Mouse (Mus musculus) myocyte (in vitro differentiated cells): ENCODE data around the gene Thada. TPM values are rescaled to one million over a fixed set of nuclear protein-coding genes. Genes with fewer than 3 reads are reported as not detected.
"Not testable (repeated sequence)": the region's sequence is repeated elsewhere in the genome, so short reads cannot be mapped to it uniquely, and the experiment has no call there.

ENCODE experiments used
- H3K27me3 ChIP-seq: one replicate; pipeline ENCODE4 v1.6.1; 2011; ENCODE audit not compliant: control insufficient read depth, insufficient read depth, insufficient read length
- H3K36me3 ChIP-seq: one replicate; pipeline ENCODE4 v1.6.1; 2011; ENCODE audit not compliant: control insufficient read depth, insufficient read depth
- H3K4me2 ChIP-seq: one replicate; pipeline ENCODE4 v1.6.1; 2011; ENCODE audit warnings: low read depth, control low read depth
- H3K4me3 ChIP-seq: one replicate; pipeline ENCODE4 v1.5.1; 2011; ENCODE audit warnings: mild to moderate bottlenecking, control low read depth, moderate library complexity
- H3K79me2 ChIP-seq: one replicate; pipeline ENCODE4 v1.6.1; 2011; ENCODE audit not compliant: control insufficient read depth, insufficient read depth
- H3ac ChIP-seq: one replicate; pipeline ENCODE4 v1.6.1; 2011; ENCODE audit not compliant: control insufficient read depth, insufficient read length
- CEBPB ChIP-seq: IDR thresholded peaks from 2 replicates; pipeline ENCODE4 v1.6.1; 2011; ENCODE audit warnings: mild to moderate bottlenecking, moderate library complexity; ENCODE audit not compliant: poor library complexity, insufficient read depth, severe bottlenecking
- E2F4 ChIP-seq: IDR thresholded peaks from one replicate; pipeline ENCODE4 v1.6.1; 2011; ENCODE audit warnings: mild to moderate bottlenecking, control low read depth, moderate library complexity; ENCODE audit not compliant: insufficient read depth
- MAX ChIP-seq: IDR thresholded peaks from one replicate; pipeline ENCODE4 v1.6.1; 2011; ENCODE audit warnings: low read depth, mild to moderate bottlenecking, control low read depth
- MYOD1 ChIP-seq, 3 experiments: IDR thresholded peaks; one replicate each; pipeline ENCODE4 v1.6.1; 2011; ENCODE audit warnings: control low read depth in 2 of 3, low read depth in 2 of 3, mild to moderate bottlenecking in 2 of 3, moderate library complexity in 1 of 3; ENCODE audit not compliant: insufficient read length in 2 of 3, control insufficient read depth in 1 of 3
- MYOG ChIP-seq, 3 experiments: IDR thresholded peaks; one replicate each; pipeline ENCODE4 v1.6.1; 2011; ENCODE audit warnings: control low read depth in 2 of 3, low read depth in 2 of 3, mild to moderate bottlenecking in 2 of 3; ENCODE audit not compliant: insufficient read length in 2 of 3, control insufficient read depth in 1 of 3, insufficient read depth in 1 of 3
- POLR2A ChIP-seq: IDR thresholded peaks from one replicate; pipeline ENCODE4 v1.6.1; 2011; ENCODE audit warnings: low read depth, mild to moderate bottlenecking, control low read depth, moderate library complexity; ENCODE audit not compliant: insufficient read length
- POLR2AphosphoS2 ChIP-seq: IDR thresholded peaks from one replicate; pipeline ENCODE4 v1.6.1; 2011; ENCODE audit warnings: low read depth, control low read depth; ENCODE audit not compliant: insufficient read length
- REST ChIP-seq: IDR thresholded peaks from one replicate; pipeline ENCODE4 v1.6.1; 2011; ENCODE audit warnings: mild to moderate bottlenecking, control low read depth, moderate library complexity; ENCODE audit not compliant: insufficient read depth, insufficient read length
- SRF ChIP-seq: IDR thresholded peaks from one replicate; pipeline ENCODE4 v1.6.1; 2011; ENCODE audit warnings: low read depth; ENCODE audit not compliant: control insufficient read depth, insufficient read length
- TCF12 ChIP-seq: IDR thresholded peaks from one replicate; pipeline ENCODE4 v1.6.1; 2011; ENCODE audit warnings: mild to moderate bottlenecking, control low read depth; ENCODE audit not compliant: poor library complexity, insufficient read depth, severe bottlenecking
- TCF3 ChIP-seq: IDR thresholded peaks from one replicate; pipeline ENCODE4 v1.6.1; 2011; ENCODE audit warnings: low read depth, control low read depth; ENCODE audit not compliant: insufficient read length
- USF1 ChIP-seq: IDR thresholded peaks from one replicate; pipeline ENCODE4 v1.6.1; 2011; ENCODE audit warnings: low read depth, mild to moderate bottlenecking, control low read depth, moderate library complexity
- polyA plus RNA-seq: library from polyadenylated mRNA; unstranded; fragments of >200 nt; fragmentation: generic; extraction: Trizol; gene quantifications from one replicate; pipeline ENCODE4 v1.2.1, GENCODE M21; 2012; ENCODE audit warnings: missing spikeins

Thada gene
- polyA plus RNA-seq, 1 experiment: 5.5 TPM

DNA sequence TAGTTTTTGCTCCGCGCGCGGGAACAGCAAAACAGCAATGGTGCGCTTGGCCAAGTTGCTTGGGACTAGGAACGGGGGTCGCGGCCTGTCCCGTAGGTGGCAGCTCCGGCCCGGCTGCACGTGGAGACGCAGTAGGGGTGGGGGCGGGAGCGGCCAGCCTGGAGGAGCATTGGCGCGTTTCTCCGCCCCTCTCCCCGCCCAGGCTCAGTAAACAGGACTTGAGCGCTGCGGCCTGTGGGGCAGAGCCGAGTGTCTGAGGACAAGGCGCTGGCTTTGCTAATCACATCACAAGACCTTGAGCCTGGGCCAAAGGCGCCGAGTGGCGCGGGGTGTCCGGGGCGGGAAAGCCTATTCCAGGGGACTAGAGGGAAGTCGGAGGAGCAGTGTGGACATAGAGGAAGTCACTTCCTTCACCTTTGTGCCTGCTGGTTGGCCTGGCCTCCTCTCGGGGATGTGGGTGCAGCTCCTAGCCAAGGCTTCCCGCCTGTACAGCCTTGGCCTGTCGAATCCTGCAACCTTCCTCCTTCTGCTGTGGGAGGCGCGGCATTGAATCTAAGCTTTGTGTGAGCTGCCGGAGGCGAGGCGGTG, 277.5 kb downstream of the Thada start:
- Histone ChIP-seq H3K27me3 (no peaks in the 10 kb centered on the region), H3K79me2 (peaks cover 14% of the 10 kb centered on the region), H3K36me3 (peaks cover 17% of the 10 kb centered on the region), H3K4me3 (peak overlapping the region; percentile 90), H3ac (peak overlapping the region; percentile 28), H3K4me2 (peak overlapping the region; percentile 88)
- peak; percentile 78 for TF ChIP-seq POLR2AphosphoS2
- TF ChIP-seq E2F4: no peak
- no peak for TF ChIP-seq USF1
- TF ChIP-seq POLR2A: peak; percentile 59
- no peak for TF ChIP-seq SRF
- no peak for TF ChIP-seq MAX
- TF ChIP-seq TCF3: no peak
- no peak for TF ChIP-seq TCF12
- TF ChIP-seq REST: no peak
- TF ChIP-seq MYOD1 (IDR thresholded peaks at IDR 0.05; ENCODE audit: control insufficient read depth in 1 of 3, insufficient read length in 2 of 3, low read depth in 2 of 3): peak in 1 of 3 experiments; percentile 16

DNA sequence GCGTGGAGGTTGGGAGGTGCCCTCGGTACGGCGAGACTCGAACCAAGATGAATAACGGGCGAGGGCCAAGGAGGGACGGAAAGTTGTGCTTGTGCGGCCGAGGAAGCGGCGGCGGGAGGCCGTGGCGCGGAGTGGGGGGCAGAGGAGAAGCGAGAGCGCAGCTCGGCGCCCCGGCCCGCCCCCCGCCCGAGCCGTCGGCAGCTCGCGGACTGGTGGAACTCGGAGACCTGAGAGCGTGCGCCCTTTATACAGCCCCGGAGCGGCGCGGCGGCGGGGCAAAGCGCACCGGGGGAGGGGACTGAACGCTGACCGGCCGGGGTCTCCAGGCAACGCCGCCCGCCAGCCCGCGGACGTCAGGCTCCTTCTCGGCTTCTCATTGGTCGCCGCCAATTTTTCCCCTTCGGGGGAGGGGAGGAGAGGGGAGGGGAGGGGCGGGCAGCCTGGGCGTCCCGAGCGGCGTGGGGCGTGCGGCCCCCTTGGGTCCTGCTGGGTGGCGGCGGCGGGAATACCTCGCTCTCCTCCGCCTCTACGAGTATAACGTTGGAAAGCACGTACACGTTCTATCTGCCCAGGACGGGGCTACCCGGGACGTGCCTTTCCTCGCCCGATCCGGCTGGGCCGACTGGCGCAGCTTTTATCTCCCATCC, 278.2 kb downstream of the Thada start, which contains the start of gene Zfp36l2:
Gene Zfp36l2, minus strand, starts transcription at position 221 of the 647 bp plus-strand sequence.
- Histone ChIP-seq H3K4me2 (peak within 1 kb of the TSS; percentile 88), H3K4me3 (peak within 1 kb of the TSS; percentile 90), H3K79me2 (peaks cover 20% of the 10 kb centered on the region), H3ac (peak within 1 kb of the TSS; percentile 28), H3K27me3 (no peaks in the 10 kb centered on the region), H3K36me3 (peaks cover 17% of the 10 kb centered on the region)
- TF ChIP-seq POLR2A: peak; percentile 97
- TF ChIP-seq POLR2AphosphoS2: peak; percentile 92
- no peak for TF ChIP-seq TCF12

DNA sequence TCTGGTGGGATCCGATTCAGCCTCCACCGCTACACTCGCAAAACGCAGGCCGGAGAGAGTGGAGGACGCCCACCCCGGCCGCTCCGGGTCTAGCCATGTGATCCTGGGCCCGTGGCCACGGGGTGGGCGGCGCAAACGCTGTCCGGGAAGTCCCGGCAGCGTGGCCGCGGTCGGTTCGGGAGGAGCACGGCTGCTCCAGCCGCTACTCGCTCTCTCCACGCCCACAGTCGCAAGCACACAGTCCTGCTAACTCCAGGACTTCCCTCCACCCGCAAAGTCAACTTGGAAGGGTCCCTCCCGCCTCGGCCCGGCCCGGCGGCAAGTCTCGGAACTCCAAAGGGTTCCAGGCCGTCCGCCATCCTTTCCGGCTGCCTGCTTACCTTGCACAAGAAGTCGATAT, 278.7 kb downstream of the Thada start:
- not testable (repeated sequence) for H3K27me3 ChIP-seq
- Histone ChIP-seq H3K4me2 (peak overlapping the region; percentile 43), H3K36me3 (peaks cover 17% of the 10 kb centered on the region), H3ac (peak overlapping the region; percentile 28), H3K4me3 (peak overlapping the region; percentile 90), H3K79me2 (peaks cover 21% of the 10 kb centered on the region)

DNA sequence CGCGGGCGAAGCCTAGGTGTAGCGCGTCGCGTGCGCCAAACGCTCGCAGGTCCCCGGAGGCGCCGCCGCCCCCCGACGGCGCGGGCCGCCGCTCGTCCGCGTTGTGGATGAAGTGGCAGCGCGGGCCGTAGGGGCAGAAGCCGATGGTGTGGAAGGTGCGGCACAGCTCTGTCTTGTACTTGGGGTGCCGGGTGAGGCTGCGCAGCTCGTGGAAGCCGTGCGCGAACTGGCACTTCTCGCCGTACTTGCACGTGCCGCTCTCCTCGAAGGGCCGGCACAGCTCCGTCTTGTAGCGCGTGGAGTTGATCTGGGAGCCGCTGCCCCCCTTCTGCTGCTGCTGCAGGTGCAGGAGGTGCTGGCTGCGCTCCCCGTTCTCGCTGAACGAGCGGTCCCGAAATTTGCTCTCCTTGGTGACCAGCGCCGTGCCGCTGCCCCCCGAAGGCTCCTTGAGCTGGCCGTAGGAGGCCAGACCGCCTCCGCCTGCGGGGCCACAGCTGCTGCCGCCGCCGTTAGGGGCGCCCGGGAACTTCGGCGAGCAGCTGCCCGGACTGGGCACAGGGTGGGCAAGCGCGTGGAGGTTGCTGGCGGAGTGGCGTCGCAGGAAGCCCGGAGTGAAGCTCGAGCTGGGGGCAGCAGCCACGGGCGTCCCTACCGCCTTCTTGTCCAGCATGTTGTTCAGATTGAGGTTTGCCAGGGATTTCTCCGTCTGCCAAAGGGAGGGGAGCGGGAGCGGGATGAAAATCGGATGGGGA, 279.4 kb downstream of the Thada start:
- no peaks in the 10 kb centered on the region for H3K27me3 ChIP-seq
- H3K4me3 ChIP-seq: peak overlapping the region; percentile 90
- H3K79me2 ChIP-seq: peaks cover 21% of the 10 kb centered on the region
- H3ac ChIP-seq: peak overlapping the region; percentile 28
- peak overlapping the region; percentile 39 for H3K4me2 ChIP-seq
- H3K36me3 ChIP-seq: peaks cover 14% of the 10 kb centered on the region
- TF ChIP-seq E2F4: peak; percentile 1
- no peak for TF ChIP-seq POLR2A
- TF ChIP-seq SRF: no peak
- peak; percentile 65 for TF ChIP-seq POLR2AphosphoS2
- TF ChIP-seq MYOG (IDR thresholded peaks at IDR 0.05; ENCODE audit: control insufficient read depth in 1 of 3, insufficient read depth in 1 of 3, insufficient read length in 2 of 3, low read depth in 2 of 3): peak in 2 of 3 experiments; percentile 87 to 89
- TF ChIP-seq MAX: no peak
- TF ChIP-seq TCF12: no peak
- no peak for TF ChIP-seq CEBPB
- TF ChIP-seq MYOD1 (IDR thresholded peaks at IDR 0.05; ENCODE audit: control insufficient read depth in 1 of 3, insufficient read length in 2 of 3, low read depth in 2 of 3): peak in 2 of 3 experiments; percentile 64 to 82
- TF ChIP-seq USF1: no peak
- TF ChIP-seq REST: no peak
- peak; percentile 44 for TF ChIP-seq TCF3
